Mouse (Mus musculus) intestine, embryonic 16.5 days (tissue): ENCODE measurements around the gene Ica1. TPM values are rescaled to one million over a fixed set of nuclear protein-coding genes. Genes with fewer than 3 reads are reported as not detected.

Source experiments
- ATAC-seq: fragments of 200-750 bp; cut with Nextera tagmentation; 2 replicates; pipeline ENCODE4 v1.8.0; 2017; ENCODE audit warnings: moderate TSS enrichment, moderate library complexity
- H3K27ac ChIP-seq: fragments of 300-500 bp; sonication (generic); 2 replicates; pipeline ENCODE4 v1.5.1; 2014; ENCODE audit warnings: mild to moderate bottlenecking, low read length
- H3K27me3 ChIP-seq: fragments of 300-500 bp; sonication (generic); replicated peaks from 2 replicates; pipeline ENCODE4 v1.6.1; 2014; ENCODE audit warnings: low read length, control low read depth, mixed read lengths; ENCODE audit not compliant: control insufficient read depth, insufficient read depth
- H3K36me3 ChIP-seq: fragments of 300-500 bp; sonication (generic); 2 replicates; pipeline ENCODE4 v1.6.1; 2014; ENCODE audit warnings: low read length, control low read depth; ENCODE audit not compliant: control insufficient read depth, insufficient read depth
- H3K4me1 ChIP-seq: fragments of 300-500 bp; sonication (generic); 2 replicates; pipeline ENCODE4 v1.6.1; 2014; ENCODE audit warnings: low read length, control low read depth, mixed read lengths; ENCODE audit not compliant: control insufficient read depth, insufficient read depth
- H3K4me2 ChIP-seq: fragments of 300-500 bp; sonication (generic); 2 replicates; pipeline ENCODE4 v1.6.1; 2014; ENCODE audit warnings: low read depth, low read length, control low read depth
- H3K4me3 ChIP-seq: fragments of 300-500 bp; sonication (generic); 2 replicates; pipeline ENCODE4 v1.5.1; 2014; ENCODE audit warnings: mild to moderate bottlenecking, low read length
- H3K9ac ChIP-seq: fragments of 300-500 bp; sonication (generic); 2 replicates; pipeline ENCODE4 v1.6.1; 2014; ENCODE audit warnings: low read depth, low read length
- H3K9me3 ChIP-seq: fragments of 300-500 bp; sonication (generic); 2 replicates; pipeline ENCODE4 v1.6.1; 2016; ENCODE audit warnings: low read length, control low read depth; ENCODE audit not compliant: control insufficient read depth
- WGBS: fragments of 180-500 bp; shearing (Covaris S2); extraction: QIAGEN DNeasy Blood & Tissue Kit; methylation state at CpG from one replicate; pipeline ENCODE4 v1.1.7; 2014; 5-methylcytosine and 5-hydroxymethylcytosine counted together
- polyA plus RNA-seq: library from polyadenylated mRNA; unstranded; fragments of >200 nt; fragmentation: Nextera tagmentation; extraction: Ambion mirVana; gene quantifications from 2 replicates; pipeline ENCODE4 v1.2.1, GENCODE M21; 2015

Gene Ica1
- polyA plus RNA-seq, 1 experiment from 2014 or later, result 18.9 TPM

GRCm38 (mm10) chr6:8752984-8753722 lies 25.1 kb downstream of the Ica1 start:
- Histone ChIP-seq H3K27me3 (no peaks in the 10 kb centered on the region), H3K9ac (no peak overlapping the region), H3K27ac (peak overlapping the region; percentile 39), H3K4me3 (no peak overlapping the region), H3K4me1 (no peaks in the 10 kb centered on the region), H3K36me3 (no peaks in the 10 kb centered on the region), H3K4me2 (no peak overlapping the region), H3K9me3 (no peaks in the 10 kb centered on the region)
- 61% methylated on average over 6 of the region's 6 CpGs for WGBS
- peak; percentile 98 for ATAC-seq

- Histone ChIP-seq H3K27ac (no peak overlapping the region), H3K4me1 (no peaks in the 10 kb centered on the region), H3K9me3 (no peaks in the 10 kb centered on the region), H3K36me3 (no peaks in the 10 kb centered on the region), H3K4me3 (no peak overlapping the region), H3K4me2 (no peak overlapping the region), H3K27me3 (no peaks in the 10 kb centered on the region), H3K9ac (no peak overlapping the region)
- no peak for ATAC-seq
- WGBS, result 85% methylated on average over 7 of the region's 7 CpGs
Observed at GRCm38 (mm10) chr6:8744886-8745285, 33.4 kb downstream of the Ica1 start.

- Histone ChIP-seq H3K9ac (no peak overlapping the region), H3K4me1 (no peaks in the 10 kb centered on the region), H3K27me3 (no peaks in the 10 kb centered on the region), H3K27ac (no peak overlapping the region), H3K4me3 (no peak overlapping the region), H3K9me3 (no peaks in the 10 kb centered on the region), H3K4me2 (no peak overlapping the region), H3K36me3 (no peaks in the 10 kb centered on the region)
- WGBS, result 87% methylated on average over 4 of the region's 4 CpGs
- no peak for ATAC-seq
Observed at GRCm38 (mm10) chr6:8744273-8744785, 34.0 kb downstream of the Ica1 start.

- no peaks in the 10 kb centered on the region for H3K4me1 ChIP-seq
- 56% methylated on average over 3 of the region's 3 CpGs for WGBS
- H3K9ac ChIP-seq, result no peak overlapping the region
- H3K27ac ChIP-seq, result no peak overlapping the region
- no peaks in the 10 kb centered on the region for H3K36me3 ChIP-seq
- no peaks in the 10 kb centered on the region for H3K9me3 ChIP-seq
- no peaks in the 10 kb centered on the region for H3K27me3 ChIP-seq
- H3K4me2 ChIP-seq, result no peak overlapping the region
- no peak for ATAC-seq
- no peak overlapping the region for H3K4me3 ChIP-seq
Observed at GRCm38 (mm10) chr6:8742449-8742848, 35.8 kb downstream of the Ica1 start.

GRCm38 (mm10) chr6:8741659-8742058 lies 36.6 kb downstream of the Ica1 start:
- no peak for ATAC-seq
- no peak overlapping the region for H3K9ac ChIP-seq
- no peaks in the 10 kb centered on the region for H3K4me1 ChIP-seq
- no peak overlapping the region for H3K4me2 ChIP-seq
- H3K36me3 ChIP-seq, result no peaks in the 10 kb centered on the region
- H3K27me3 ChIP-seq, result no peaks in the 10 kb centered on the region
- no peaks in the 10 kb centered on the region for H3K9me3 ChIP-seq
- no peak overlapping the region for H3K4me3 ChIP-seq
- H3K27ac ChIP-seq, result no peak overlapping the region
- WGBS, result 48% methylated on average over 1 of the region's 1 CpGs

- Histone ChIP-seq H3K4me3 (no peak overlapping the region), H3K9me3 (no peaks in the 10 kb centered on the region), H3K4me2 (no peak overlapping the region), H3K9ac (no peak overlapping the region), H3K27ac (no peak overlapping the region), H3K4me1 (no peaks in the 10 kb centered on the region), H3K36me3 (no peaks in the 10 kb centered on the region), H3K27me3 (no peaks in the 10 kb centered on the region)
- no peak for ATAC-seq
- WGBS, result 75% methylated on average over 2 of the region's 2 CpGs
Observed at GRCm38 (mm10) chr6:8740092-8740491, 38.2 kb downstream of the Ica1 start.

- Histone ChIP-seq H3K9me3 (no peaks in the 10 kb centered on the region), H3K27me3 (no peaks in the 10 kb centered on the region), H3K4me3 (no peak overlapping the region), H3K4me1 (no peaks in the 10 kb centered on the region), H3K9ac (no peak overlapping the region), H3K4me2 (no peak overlapping the region), H3K36me3 (no peaks in the 10 kb centered on the region), H3K27ac (no peak overlapping the region)
- ATAC-seq, result no peak
- 66% methylated on average over 4 of the region's 4 CpGs for WGBS
Observed at GRCm38 (mm10) chr6:8738396-8738795, 39.9 kb downstream of the Ica1 start.

GRCm38 (mm10) chr6:8736493-8736820 lies 41.8 kb downstream of the Ica1 start:
- H3K27ac ChIP-seq, result no peak overlapping the region
- 0 out of 2 replicates have a peak, but pooled peaks cover 2% of the 10 kb centered on the region for H3K4me1 ChIP-seq
- H3K4me3 ChIP-seq, result no peak overlapping the region
- H3K4me2 ChIP-seq, result no peak overlapping the region
- H3K36me3 ChIP-seq, result no peaks in the 10 kb centered on the region
- ATAC-seq, result no peak
- no peaks in the 10 kb centered on the region for H3K27me3 ChIP-seq
- no peak overlapping the region for H3K9ac ChIP-seq
- H3K9me3 ChIP-seq, result no peaks in the 10 kb centered on the region

- 59% methylated on average over 8 of the region's 8 CpGs for WGBS
- no peak overlapping the region for H3K4me2 ChIP-seq
- no peaks in the 10 kb centered on the region for H3K9me3 ChIP-seq
- no peaks in the 10 kb centered on the region for H3K27me3 ChIP-seq
- ATAC-seq, result 0 out of 2 replicates have a peak, but pooled peaks have one; percentile 73
- H3K4me1 ChIP-seq, result 0 out of 2 replicates have a peak, but pooled peaks cover 2% of the 10 kb centered on the region
- no peak overlapping the region for H3K27ac ChIP-seq
- no peaks in the 10 kb centered on the region for H3K36me3 ChIP-seq
- no peak overlapping the region for H3K4me3 ChIP-seq
- no peak overlapping the region for H3K9ac ChIP-seq
Observed at GRCm38 (mm10) chr6:8735657-8736492, 42.4 kb downstream of the Ica1 start.
